Mouse (Mus musculus) liver (tissue): ENCODE data around the gene Atad5.
A peak's percentile ranks its signal among the peaks of the same experiment; 100 is the strongest.
"Not testable (repeated sequence)": the region's sequence is repeated elsewhere in the genome, so short reads cannot be mapped to it uniquely, and the experiment has no call there.

Experiments
- DNase-seq: peaks from one replicate; pipeline ENCODE4 v3.0.0-alpha.2; 2020; ENCODE audit warnings: mixed read lengths

Gene Atad5

GRCm38 (mm10) chr11:80088917-80089816, at the start of gene Atad5:
Atad5 (plus strand) TSS chr11:80089400.
- peak; percentile 93 for DNase-seq

GRCm38 (mm10) chr11:80042615-80043418, 46.4 kb upstream of the Atad5 start:
- DNase-seq = peak; percentile 51

- no peak for DNase-seq
These were observed 45.8 kb upstream of the Atad5 start for GRCm38 (mm10) chr11:80043419-80043817.

GRCm38 (mm10) chr11:80046856-80047255, 42.3 kb upstream of the Atad5 start:
- DNase-seq = no peak

GRCm38 (mm10) chr11:80050088-80050487, 39.1 kb upstream of the Atad5 start:
- DNase-seq = no peak

GRCm38 (mm10) chr11:80052456-80052855, 36.7 kb upstream of the Atad5 start:
- DNase-seq = no peak

GRCm38 (mm10) chr11:80053171-80053570, 36.0 kb upstream of the Atad5 start:
- no peak for DNase-seq

- no peak for DNase-seq
These were observed 34.5 kb upstream of the Atad5 start for GRCm38 (mm10) chr11:80054659-80055058.

GRCm38 (mm10) chr11:80056141-80056540, 33.1 kb upstream of the Atad5 start:
- DNase-seq = no peak

GRCm38 (mm10) chr11:80062159-80062558, 27.0 kb upstream of the Atad5 start:
- DNase-seq = no peak

- DNase-seq = not testable (repeated sequence)
These were observed 22.8 kb upstream of the Atad5 start for GRCm38 (mm10) chr11:80066373-80066772.

- DNase-seq = no peak
These were observed 21.6 kb upstream of the Atad5 start for GRCm38 (mm10) chr11:80067558-80067957.

GRCm38 (mm10) chr11:80069815-80070214, 19.4 kb upstream of the Atad5 start:
- no peak for DNase-seq

GRCm38 (mm10) chr11:80071039-80071438, 18.2 kb upstream of the Atad5 start:
- DNase-seq = no peak

GRCm38 (mm10) chr11:80072365-80072764, 16.8 kb upstream of the Atad5 start:
- no peak for DNase-seq

GRCm38 (mm10) chr11:80075608-80076277, 13.5 kb upstream of the Atad5 start:
- DNase-seq = no peak

GRCm38 (mm10) chr11:80077784-80078545, 11.2 kb upstream of the Atad5 start:
- DNase-seq = no peak

- no peak for DNase-seq
These were observed 10.4 kb upstream of the Atad5 start for GRCm38 (mm10) chr11:80078831-80079230.

GRCm38 (mm10) chr11:80079751-80080150, 9.4 kb upstream of the Atad5 start:
- DNase-seq = peak; percentile 54

- peak; percentile 60 for DNase-seq
These were observed 8.8 kb upstream of the Atad5 start for GRCm38 (mm10) chr11:80080381-80080825.

- peak; percentile 97 for DNase-seq
These were observed 8.1 kb upstream of the Atad5 start, which contains the start of gene Crlf3 for GRCm38 (mm10) chr11:80080826-80081728. Crlf3 (minus strand) TSS chr11:80080991.
